Comparison of ENCODE assay signal across 25 mouse cellular contexts in genomic region chr8:67422521-67422920, GRCm38 (mm10).
"Had no signal": no experiment of that assay in that cellular context is flagged by ENCODE, and none has a peak within 500 bp of the region (broad histone marks: within the 10 kb centered on the region; RNA-seq: fewer than 3 reads in every experiment).

No protein-coding gene starts in this region.

- H3K9ac ChIP-seq: heart, embryonic 12.5 days; hindbrain, embryonic 12.5 days; hindbrain, embryonic 14.5 days; intestine, embryonic 15.5 days; limb, embryonic 12.5 days; liver, embryonic 13.5 days had no signal

- H3K4me2 ChIP-seq: heart, embryonic 12.5 days; hindbrain, embryonic 12.5 days; hindbrain, embryonic 14.5 days; intestine, embryonic 15.5 days; limb, embryonic 12.5 days; liver, embryonic 11.5 days; liver, embryonic 13.5 days had no signal

- DNase-seq: gastrocnemius, postnatal 25 days; heart, adult 18-20 months; heart, postnatal 10 days; heart, postnatal 4 days; kidney, adult 18-20 months; kidney, adult 8-10 months; kidney, postnatal 10 days; kidney, postnatal 25 days; kidney, postnatal 4 days; liver; liver, embryonic 13.5 days had no signal

- H3K4me1 ChIP-seq: heart, embryonic 10.5 days; heart, embryonic 12.5 days; hindbrain, embryonic 10.5 days; hindbrain, embryonic 12.5 days; intestine, embryonic 15.5 days; limb, embryonic 10.5 days; limb, embryonic 12.5 days; liver, embryonic 13.5 days had no signal

- H3K27ac ChIP-seq: heart, embryonic 10.5 days; hindbrain, embryonic 10.5 days; hindbrain, embryonic 12.5 days; hindbrain, embryonic 14.5 days; intestine, embryonic 15.5 days; layer of hippocampus, adult 2 months; left cerebral cortex, adult 2 months; limb, embryonic 10.5 days; limb, embryonic 12.5 days; liver, embryonic 13.5 days had no signal

- H3K27me3 ChIP-seq: heart, embryonic 12.5 days; hindbrain, embryonic 12.5 days; intestine, embryonic 15.5 days; limb, embryonic 12.5 days; liver, embryonic 13.5 days had no signal

- H3K9me3 ChIP-seq: heart, embryonic 10.5 days; heart, embryonic 12.5 days; hindbrain, embryonic 10.5 days; hindbrain, embryonic 12.5 days; intestine, embryonic 15.5 days; limb, embryonic 10.5 days; limb, embryonic 12.5 days; liver, embryonic 13.5 days had no signal

- H3K4me3 ChIP-seq: heart, embryonic 10.5 days; heart, embryonic 12.5 days; hindbrain, embryonic 10.5 days; hindbrain, embryonic 12.5 days; intestine, embryonic 15.5 days; layer of hippocampus, adult 2 months; left cerebral cortex, adult 2 months; limb, embryonic 10.5 days; limb, embryonic 12.5 days; liver, embryonic 13.5 days had no signal

- ATAC-seq: hindbrain, embryonic 16.5 days; inflammation-experienced regulatory T-cells, adult 6 months; intestine, embryonic 15.5 days; intestine, postnatal 0 days had no signal

- H3K36me3 ChIP-seq: heart, embryonic 10.5 days; heart, embryonic 12.5 days; hindbrain, embryonic 10.5 days; hindbrain, embryonic 12.5 days; intestine, embryonic 15.5 days; limb, embryonic 10.5 days; limb, embryonic 12.5 days; liver, embryonic 13.5 days had no signal
